Mouse (Mus musculus) G1E-ER4 (cell line): ENCODE measurements around the gene Ccdc13. TPM values are rescaled to one million over a fixed set of nuclear protein-coding genes. Genes with fewer than 3 reads are reported as not detected.

Experiments used
- GATA1 ChIP-seq: IDR thresholded peaks from one replicate; pipeline ENCODE4 v1.8.0; 2012; ENCODE audit warnings: low read length, inconsistent platforms
- polyA plus RNA-seq: library from polyadenylated mRNA; stranded (reverse); fragments of >175 nt; gene quantifications from 2 replicates; pipeline ENCODE4 v1.2.3, GENCODE M21; 2012

The Ccdc13 gene
- polyA plus RNA-seq: 0.04 TPM in 1 of 2 replicates, not detected in the other

- no peak for TF ChIP-seq GATA1
Observed at GRCm38 (mm10) chr9:121838829-121839621, at the start of gene Ccdc13. TSS of gene Ccdc13 (minus strand) at chr9:121839461.

GRCm38 (mm10) chr9:121882015-121882457, 42.8 kb upstream of the Ccdc13 start:
- no peak for TF ChIP-seq GATA1

GRCm38 (mm10) chr9:121881301-121881700, 42.0 kb upstream of the Ccdc13 start:
- TF ChIP-seq GATA1: no peak

DNA sequence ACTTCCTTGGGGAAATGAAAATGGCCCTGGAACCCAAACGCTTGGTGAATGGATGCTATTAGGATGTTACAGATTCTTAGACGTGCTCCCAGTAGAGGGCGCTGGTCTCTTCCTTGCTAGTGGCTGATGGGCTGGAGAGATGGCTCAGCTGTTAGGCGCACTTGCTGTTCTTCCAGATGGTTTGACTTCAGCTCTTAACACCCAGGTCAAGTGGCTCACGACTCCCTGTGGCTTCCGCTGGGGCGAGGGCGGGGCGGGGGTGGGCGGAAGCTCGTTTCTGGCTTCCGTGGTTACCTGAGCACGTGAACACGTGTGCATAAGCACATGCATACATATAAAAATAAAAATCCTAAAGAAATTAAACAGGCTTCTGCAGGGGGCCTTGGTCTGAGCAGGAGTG, 41.6 kb upstream of the Ccdc13 start:
- TF ChIP-seq GATA1: no peak

DNA sequence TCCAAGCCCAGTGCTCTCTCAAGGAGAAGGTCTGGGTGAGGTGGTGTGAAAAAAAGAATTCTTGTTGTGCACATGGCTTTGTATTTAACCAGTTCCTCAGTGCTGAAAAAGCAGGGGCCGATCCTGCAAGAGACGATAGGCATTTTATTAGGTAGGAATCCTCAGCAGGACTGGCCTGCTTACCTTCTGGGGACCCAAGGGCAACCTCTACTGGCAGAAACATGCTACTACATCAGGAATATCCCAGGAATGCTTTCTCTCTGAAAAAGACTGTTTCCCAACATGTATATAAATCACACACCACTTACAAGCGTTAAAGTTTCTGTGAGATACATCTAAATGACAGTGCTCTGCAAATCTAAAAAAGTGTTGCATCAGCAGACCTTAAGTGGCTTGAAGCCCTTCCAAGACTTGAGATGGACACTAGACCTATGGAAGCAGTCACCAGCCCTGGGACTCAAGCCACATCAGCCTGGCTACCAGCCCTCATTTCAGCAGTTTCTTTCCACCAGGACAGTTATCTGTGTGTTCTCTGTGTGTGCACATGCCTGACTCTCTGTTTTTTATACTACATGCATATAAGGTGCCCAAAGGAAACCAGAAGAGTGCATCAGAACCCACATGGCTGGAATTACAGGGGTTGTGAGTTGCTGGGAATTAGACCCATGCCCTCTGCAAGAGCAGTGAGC, 37.9 kb upstream of the Ccdc13 start:
- TF ChIP-seq GATA1: no peak

- TF ChIP-seq GATA1: no peak
Observed at GRCm38 (mm10) chr9:121873578-121873977, 34.3 kb upstream of the Ccdc13 start.

- TF ChIP-seq GATA1: no peak
Observed at GRCm38 (mm10) chr9:121872062-121872683, 32.9 kb upstream of the Ccdc13 start.

DNA sequence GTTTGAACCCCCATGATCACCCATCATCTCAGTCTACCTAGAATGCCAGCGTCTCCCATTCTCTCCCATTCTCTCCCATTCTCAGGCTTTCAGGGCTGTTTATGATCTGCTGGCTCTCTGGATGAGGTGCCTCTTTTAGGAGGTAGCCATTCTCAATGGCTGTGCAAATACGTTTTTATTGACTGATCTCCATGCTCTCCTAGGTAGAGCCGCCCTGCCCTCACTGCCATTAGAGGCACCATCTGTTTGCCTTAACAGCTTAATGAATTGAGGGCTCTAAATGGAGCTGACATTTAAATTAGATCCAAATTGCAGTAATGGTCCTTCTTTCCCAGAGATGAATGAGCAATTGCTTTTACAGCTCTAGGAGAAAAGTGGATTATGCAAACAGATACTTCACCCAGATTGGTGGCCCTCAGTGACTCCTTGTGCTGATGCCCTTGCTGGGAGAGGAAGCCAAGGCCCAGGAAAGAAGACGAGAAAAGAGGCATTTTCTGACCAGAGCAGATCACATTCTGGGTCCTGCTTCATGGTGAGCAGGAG, 30.8 kb upstream of the Ccdc13 start:
- no peak for TF ChIP-seq GATA1

DNA sequence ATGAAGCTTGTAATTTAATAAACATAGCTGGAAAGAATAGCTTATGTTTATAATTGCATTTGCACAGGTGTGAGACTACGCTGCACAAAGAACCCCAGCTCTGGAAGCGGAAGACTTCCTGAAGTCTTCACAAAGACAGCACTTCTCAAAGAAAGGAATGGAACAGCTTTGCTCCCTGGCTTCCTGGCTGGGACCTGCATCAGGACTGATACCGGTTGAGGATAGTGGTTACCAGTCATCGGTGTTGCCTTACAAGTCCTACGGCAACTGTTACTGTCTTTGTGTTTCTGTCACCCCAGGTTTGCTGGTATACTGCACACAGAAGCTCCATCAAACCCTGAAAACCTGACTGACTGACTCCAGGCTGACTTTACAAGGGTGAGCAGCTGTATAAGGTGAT, 30.2 kb upstream of the Ccdc13 start:
- no peak for TF ChIP-seq GATA1

GRCm38 (mm10) chr9:121868236-121868635, 29.0 kb upstream of the Ccdc13 start:
- no peak for TF ChIP-seq GATA1

DNA sequence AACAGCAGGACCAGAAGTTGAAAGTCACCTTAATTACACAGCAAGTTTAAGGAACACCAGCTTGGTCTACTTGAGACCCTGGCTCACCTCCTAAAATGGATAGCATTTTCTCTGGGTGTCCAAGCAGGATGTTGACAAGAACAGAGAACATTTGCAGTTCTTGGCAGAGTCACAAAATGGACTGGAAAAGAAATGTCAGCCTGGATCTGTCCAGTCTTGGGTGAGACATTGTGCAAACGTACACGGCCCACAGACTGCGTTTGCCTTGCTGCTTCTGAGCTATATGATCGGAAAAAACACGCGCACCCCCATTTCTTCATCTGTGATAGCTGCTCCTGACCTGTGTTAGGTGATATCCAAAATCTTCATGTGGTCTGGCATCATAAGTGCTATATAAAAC, 28.4 kb upstream of the Ccdc13 start:
- no peak for TF ChIP-seq GATA1

DNA sequence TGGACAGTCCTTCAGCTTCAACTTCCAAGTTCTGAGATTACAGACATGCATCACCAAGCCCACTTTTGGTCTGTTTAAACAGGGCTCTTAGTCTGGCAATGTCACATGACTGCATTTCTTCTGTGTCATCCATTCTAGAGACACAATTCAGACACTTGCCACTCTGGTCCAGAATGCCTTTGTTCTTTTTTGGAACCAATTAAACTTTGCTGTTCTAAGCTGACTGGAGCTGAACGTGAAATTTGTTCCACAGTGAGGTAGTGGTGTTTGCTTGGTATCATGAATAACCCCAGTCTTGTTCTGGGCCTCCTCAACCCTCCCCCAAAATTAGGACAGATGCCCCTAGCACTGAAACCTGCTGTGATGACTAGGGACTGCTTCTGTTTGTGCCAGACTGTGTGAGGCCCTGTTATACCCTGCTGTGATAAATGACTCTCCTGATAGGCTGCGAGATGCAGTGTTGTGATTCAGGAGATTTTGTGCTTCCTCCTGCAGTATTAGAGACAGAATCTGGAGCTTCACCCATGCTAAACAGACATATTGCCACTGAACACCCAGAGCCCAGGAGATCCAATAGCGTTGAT, 26.3 kb upstream of the Ccdc13 start:
- no peak for TF ChIP-seq GATA1

DNA sequence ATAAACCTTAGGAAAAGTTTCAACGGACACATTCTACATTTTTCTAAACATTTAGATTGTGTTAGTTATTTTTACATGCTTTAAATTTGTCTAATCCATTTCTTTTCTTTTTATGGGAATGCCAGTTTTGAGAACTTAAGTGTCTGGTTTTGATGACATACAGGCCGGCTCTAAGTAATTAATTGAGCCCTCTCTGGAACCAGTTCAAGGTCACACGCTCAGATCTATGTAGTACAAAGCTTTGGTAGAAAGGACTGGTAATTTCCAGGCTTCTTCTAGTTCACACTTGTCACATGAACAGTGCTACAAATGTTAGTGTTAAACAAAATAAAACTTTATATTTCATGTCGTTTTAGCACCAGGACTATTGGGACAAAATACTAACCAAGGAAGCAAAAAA, 25.6 kb upstream of the Ccdc13 start:
- TF ChIP-seq GATA1: no peak

- no peak for TF ChIP-seq GATA1
Observed at GRCm38 (mm10) chr9:121860921-121861320, 21.7 kb upstream of the Ccdc13 start.

GRCm38 (mm10) chr9:121859345-121859744, 20.1 kb upstream of the Ccdc13 start:
- TF ChIP-seq GATA1: no peak

DNA sequence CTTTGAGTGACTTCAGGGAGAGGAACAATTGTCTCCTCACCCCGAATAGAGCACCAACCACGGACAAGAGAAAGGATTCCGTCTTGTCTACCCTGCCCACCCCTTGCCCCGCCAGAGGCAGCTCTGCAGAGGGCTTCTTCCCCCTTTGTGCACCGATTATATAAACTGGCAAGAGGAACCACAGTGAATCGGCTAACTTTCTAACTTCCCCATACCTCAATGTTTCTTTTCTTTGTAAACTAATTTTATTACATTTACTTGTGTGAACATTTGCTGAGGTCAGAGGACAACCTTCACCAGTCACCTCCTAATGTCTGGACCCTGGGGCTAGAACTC, 18.9 kb upstream of the Ccdc13 start, which contains the start of gene Higd1a:
Higd1a (minus strand) TSS at position 210 of the 336 bp plus-strand sequence.
- no peak for TF ChIP-seq GATA1
